Mouse (Mus musculus) CD4-positive, CD25-positive, alpha-beta regulatory T cell, adult 2 months (primary cell): ENCODE data around the gene Sgce.

Experiments used
- DNase-seq: peaks from one replicate; pipeline ENCODE4 v3.0.0-alpha.2; 2012; ENCODE audit warnings: low read depth, low spot score

The Sgce gene

DNA sequence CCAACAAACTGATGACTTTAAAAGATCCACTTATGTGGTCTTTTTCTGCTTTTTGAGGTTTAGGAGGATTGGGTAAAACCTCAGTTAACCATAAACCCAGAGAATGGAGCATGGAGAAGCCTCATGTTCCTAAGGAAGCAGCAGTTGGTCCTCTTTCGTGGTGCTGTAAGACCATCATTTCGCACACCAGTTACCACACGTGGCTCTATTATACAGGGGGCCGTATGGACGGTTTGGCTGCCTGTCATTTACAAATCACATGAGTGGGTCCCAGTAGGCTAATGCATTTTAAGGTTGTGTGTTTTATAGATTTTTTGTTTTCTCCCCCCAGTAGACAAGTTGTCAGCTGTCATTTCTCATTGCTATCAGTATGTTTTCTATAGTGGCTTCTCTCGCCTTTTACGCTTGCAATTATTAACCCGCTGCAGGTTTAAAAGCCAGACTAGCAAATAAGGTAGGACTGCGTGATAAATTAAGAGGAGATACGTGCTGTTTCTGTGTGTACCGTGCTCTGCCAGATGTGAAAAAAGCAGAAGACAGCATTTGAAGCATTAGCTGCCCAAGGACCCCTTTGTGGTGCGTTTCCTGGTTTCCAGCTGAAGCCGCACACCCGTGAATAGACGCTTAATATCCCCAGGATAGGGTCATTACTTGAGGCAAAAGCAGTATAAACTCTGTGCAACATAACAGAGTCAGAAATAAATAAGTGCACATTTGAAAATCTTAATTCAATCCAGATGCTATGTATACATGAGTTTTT, 22.8 kb downstream of the Sgce start:
- no peak for DNase-seq

DNA sequence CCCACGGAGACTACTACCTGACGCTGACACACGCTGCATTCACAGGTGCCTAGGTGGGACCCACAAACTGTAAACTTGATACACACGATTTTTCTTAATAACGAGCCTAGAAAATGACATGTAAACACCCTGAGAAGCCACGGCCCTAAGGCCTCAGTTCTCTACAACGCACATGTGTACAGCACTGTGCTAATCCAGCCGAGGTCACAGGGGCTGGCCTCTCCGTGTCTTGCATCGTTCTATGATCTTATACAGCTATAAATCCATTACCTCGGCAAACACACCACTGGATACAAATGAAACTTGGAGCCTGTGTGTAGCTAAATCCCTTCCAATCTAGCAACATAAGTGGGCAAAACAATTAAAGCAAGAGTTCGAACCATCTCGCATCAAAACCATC, 24.3 kb downstream of the Sgce start:
- no peak for DNase-seq

DNA sequence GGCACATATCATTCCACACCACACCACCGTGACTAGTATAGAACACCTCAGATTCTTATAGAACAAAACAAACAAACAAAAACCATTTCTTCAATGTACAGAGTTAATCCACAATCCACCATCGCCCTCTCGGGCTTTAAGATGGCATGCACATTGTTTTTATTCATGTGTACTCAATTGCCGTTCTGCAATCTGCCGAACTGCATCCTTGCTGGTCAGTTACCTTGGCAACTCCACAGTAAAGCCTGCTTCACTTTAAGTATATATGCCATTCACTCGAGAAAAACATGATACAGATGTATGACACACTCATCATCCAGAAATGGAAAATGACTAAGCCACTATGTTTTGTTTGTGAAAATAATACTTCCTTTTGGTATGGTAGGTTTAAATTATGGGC, 24.9 kb downstream of the Sgce start:
- no peak for DNase-seq

DNA sequence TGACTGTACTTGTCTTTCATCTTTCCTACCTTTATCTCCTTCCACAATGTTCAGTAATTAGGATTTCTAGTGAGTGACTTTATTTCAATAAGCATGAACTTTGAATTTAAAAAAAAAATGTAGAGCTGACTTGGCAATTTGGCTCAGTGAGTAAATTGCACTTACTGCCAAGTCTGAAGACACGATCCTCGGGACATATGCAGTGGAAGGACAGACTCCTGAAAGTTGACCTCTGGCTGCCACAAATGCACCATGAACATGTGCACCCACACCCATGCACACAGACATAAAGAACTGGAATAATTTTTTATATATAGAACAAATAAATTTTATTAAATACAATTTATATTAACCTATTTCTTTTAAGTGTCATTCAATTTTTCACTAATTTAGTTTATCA, 29.7 kb downstream of the Sgce start:
- no peak for DNase-seq

GRCm38 (mm10) chr6:4716171-4716570, 30.8 kb downstream of the Sgce start:
- no peak for DNase-seq

DNA sequence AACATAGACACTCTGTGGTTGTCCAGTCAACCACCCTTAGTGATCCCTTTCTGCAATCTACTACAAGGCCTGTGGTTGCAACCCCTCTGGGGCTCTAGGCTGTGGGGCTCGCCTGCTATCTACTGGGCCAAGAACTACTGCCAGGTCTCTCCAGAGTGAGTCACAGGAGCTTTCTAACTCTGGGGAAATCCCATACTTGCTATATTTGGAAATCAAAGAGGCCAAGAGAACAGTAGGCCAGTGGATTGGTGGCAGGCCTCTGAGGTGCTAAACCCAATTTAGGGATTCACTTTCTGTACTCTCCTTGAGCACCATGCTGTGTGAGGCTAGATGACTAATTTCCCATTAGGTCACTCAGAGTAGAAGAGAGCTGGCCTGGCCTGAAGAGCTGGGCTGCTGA, 38.0 kb downstream of the Sgce start:
- no peak for DNase-seq

DNA sequence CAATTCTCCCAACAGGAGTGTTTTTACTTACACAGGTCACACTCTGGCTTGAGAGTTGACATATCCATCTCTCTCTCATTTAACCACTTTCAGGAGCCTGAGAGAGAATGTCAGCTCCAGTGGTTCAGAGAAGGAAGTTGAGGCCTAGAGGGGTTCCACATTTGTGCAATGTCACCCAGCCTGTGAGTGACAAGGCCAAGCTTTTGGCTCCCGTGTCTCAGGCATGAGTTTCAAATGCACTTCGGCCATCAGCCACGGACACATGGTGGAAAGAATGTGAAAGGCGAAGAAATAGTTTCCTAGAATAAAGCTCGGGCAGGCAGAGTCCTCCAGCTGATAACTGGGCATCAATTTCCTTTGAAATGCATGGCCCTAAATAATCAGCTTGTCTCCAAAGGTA, 40.6 kb downstream of the Sgce start:
- DNase-seq: no peak

GRCm38 (mm10) chr6:4703908-4704307, 43.1 kb downstream of the Sgce start:
- no peak for DNase-seq

GRCm38 (mm10) chr6:4701641-4702040, 45.4 kb downstream of the Sgce start:
- no peak for DNase-seq

- DNase-seq: no peak
Observed at GRCm38 (mm10) chr6:4695778-4696177, 51.2 kb downstream of the Sgce start.

GRCm38 (mm10) chr6:4694672-4695231, 52.3 kb downstream of the Sgce start:
- no peak for DNase-seq

GRCm38 (mm10) chr6:4693544-4693943, 53.5 kb downstream of the Sgce start:
- no peak for DNase-seq

DNA sequence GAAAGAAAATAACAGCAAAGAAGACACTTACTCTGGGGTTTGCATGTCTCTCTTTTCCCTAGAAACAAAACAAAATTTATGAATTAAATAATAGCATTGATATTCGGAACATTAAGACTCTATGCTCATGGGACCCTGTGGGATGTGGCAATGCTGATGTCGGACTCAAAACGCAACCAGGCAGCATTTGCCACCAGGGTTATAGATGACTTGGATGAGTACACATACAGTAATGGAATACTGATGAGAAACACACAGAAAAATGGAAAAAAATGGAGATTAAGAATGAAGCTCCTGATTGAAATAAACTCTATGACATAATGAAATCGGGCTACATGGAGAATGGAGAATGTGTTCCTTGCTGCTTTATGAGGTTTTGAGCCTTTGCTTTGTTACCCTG, 56.6 kb downstream of the Sgce start:
- DNase-seq: no peak

DNA sequence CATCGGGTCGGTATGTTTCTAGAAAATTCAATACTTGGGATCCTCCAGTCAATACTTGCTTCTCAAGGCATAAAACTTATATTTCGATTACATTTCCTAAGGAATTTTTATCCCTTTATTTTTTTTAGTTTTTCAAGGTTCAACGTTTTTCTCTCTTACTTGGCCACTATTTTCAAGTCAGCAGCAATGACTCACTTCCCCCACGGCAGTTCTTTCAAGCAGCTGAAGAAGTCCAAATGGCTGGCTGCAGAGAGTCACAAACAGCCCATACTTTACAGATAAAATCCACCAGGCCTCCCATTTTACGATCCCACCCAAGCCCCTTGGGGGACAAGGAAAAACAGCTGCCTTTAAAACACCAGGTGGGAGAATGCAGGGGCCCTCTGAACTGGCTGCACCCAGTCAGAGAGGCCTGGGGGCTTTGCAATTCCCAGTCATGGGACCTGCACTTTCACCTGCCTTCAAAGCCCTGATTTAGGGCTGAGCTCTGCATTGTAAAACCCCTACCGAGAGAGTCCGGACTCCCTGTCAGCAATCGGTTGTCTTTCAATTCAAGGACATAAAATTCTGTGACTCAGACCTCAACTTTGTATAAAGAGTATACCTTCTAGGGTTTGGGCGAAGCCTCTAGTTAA, 62.2 kb downstream of the Sgce start:
- DNase-seq: no peak

DNA sequence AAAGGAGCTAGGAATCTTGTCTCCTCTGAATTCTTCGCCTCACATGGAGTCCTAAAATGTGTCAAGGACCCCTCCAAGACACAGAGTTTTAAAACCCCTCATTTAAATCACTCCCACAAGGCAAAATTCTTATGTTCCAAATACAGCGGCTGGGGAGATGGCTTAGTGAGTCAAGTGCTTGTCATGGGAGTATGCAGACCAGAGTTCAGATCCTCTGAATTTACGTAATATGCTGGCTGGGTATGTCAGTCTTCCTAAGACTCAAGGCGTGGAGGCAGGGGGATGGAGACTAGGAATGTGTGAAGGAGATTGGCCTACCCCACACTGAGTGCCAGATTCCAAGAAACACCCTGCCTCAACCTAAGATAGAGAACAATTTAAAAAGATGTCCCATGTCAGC, 66.4 kb downstream of the Sgce start:
- DNase-seq: no peak

DNA sequence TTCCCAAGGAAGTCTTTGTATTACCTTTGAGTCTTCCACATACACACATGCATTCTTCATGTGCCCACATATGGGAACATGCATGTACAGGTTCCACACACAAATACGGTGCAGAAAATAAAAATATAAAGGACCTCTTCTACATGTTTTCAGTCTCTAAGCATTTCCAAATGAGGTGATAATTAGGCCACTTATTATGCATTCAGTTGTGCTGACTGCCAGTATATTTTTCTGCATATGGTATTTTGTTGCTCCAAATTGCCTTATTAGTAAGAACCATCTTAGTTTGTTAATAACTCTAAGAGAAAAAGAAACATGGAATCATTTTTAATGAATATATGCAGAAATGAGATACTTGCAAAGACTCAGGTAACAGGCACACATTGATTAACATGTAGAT, 67.0 kb downstream of the Sgce start:
- DNase-seq: no peak

GRCm38 (mm10) chr6:4677356-4677761, 69.6 kb downstream of the Sgce start:
- no peak for DNase-seq

DNA sequence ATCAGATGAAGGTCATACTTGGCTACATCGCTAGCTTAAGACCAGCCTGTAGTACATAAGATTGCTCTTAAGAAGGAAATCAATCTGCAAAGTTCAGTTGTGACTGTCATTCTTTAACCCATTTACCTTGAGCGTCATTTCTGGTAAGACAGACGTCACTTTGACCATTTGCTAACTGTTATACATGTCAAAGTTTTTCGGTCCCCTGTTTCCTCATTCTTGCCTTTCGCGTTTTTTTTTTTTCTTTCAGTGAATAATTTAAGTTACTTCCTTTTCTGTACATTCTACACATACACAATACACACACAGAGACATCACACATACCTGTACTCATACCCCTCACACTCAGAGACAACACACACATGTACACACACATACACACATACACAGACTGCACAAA, 81.9 kb downstream of the Sgce start:
- no peak for DNase-seq

GRCm38 (mm10) chr6:4664313-4664712, 82.7 kb downstream of the Sgce start:
- DNase-seq: no peak

DNA sequence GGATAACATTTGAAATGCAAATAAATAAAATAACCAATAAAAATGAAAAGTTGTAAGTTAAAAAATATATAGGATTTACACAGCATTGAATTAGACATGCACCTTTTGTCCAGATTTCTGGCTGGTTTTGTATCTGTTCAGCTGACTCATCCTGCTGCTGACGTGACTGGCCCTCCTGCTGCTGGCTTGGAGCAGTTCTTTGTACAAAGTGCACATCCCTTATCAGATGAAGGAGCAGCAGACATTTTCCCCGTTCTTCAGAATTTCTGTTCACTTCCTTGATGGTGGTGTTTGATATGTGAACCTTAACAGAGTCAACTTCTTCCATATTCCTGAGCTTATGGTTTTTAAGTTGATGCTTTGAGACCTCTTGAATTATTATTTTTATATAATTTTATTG, 83.5 kb downstream of the Sgce start:
- no peak for DNase-seq

DNA sequence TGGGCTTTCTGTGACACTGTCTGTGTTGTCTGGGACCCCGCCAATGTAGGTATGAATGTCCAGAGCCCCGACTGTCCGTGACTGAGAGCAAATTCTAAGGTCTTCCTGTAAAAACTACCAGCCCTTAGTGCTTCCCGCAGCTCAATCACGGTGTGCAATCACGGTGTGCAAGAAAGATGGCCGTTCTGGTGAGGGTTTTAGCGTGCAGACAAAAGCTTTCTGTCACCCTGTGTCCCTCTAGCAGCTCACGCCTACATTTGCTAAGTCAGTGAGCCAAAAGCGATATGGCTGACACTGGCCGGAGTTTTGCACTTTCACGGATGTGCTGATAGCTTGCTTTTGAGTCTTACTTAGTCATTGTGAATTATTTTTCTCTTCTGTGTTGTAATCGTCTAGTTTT, 88.1 kb downstream of the Sgce start:
- DNase-seq: no peak

DNA sequence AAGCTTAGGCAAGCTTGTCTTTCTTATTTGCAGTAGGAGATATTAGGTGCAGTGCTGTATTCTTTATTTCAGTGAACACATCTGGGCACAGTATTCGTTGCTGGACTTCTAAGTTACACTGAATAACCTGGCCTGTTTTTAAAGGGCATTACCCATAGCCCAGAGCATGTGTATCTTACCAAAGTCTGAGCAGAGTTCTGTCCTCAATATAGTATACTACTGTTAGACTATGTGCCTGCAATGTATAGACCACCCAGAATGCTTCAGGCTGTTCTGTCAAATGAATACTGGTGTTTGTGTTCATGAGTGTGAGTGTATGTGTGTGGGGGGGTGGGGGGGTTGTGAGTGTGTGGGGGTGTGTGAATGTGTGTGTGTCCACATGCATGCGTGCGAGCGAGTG, 91.1 kb downstream of the Sgce start:
- no peak for DNase-seq

- no peak for DNase-seq
Observed at GRCm38 (mm10) chr6:4655466-4655865, 91.5 kb downstream of the Sgce start.
